Mouse (Mus musculus) erythroblast, embryonic 14.5 days (primary cell): ENCODE measurements around the gene Zfp410.

Experiments
- GATA1 ChIP-seq: IDR thresholded peaks from 2 replicates; pipeline ENCODE4 v1.6.1; 2012; ENCODE audit warnings: low read length, inconsistent platforms, mixed read lengths
- TAL1 ChIP-seq: IDR thresholded peaks from 3 replicates; pipeline ENCODE4 v1.6.1; 2012; ENCODE audit warnings: low read length, inconsistent platforms, mixed read lengths

- TF ChIP-seq TAL1, result no peak
- no peak for TF ChIP-seq GATA1
Measured at GRCm38 (mm10) chr12:84316721-84317621, at the start of gene Zfp410.
